ENCODE assay signal across 9 mouse cellular contexts in the genomic region with DNA sequence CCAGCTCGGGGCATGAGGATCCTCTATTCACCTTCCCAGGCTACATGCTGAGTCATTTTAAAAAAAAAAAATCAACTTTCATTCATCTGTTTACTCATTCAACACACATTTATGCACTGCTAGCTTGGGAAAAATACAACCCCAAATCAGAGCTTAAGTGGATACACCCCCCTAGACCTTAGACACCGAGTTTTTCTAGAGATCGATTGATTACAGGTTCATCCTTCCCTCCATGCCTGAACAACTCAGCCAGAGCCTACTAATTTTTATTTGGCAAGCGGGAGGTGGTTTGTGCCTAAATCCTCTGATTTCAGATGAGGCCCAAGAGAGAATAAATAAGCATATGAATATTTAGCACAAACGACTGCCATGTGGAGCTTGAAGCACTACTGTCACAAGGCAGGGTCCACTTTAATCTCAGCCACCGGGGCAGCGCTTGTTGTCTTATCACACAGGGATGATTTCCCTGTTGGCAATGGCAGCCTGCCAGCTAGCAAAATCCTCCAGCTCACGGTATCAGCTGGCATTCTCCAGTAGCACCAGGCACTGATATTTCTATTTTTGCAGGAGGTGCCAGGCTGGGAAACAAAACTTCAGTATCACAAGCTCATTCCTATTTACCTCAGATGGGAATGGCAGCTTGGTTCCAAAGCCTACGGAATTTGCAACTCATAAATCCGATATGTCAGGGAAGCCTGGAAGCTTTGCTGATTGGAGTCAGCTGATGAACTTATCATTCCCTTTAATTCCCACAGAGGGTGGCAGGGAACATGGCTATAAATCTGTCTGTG.
A peak's percentile ranks its signal among the peaks of the same experiment; 100 is the strongest.
DNase-seq lines count a peak whose midpoint lies in the region; ATAC-seq and TF ChIP-seq lines count a peak whose summit lies in the region.
"Had no signal": no experiment of that assay in that cellular context is flagged by ENCODE, and none has a peak within 500 bp of the region (broad histone marks: within the 10 kb centered on the region; RNA-seq: fewer than 3 reads in every experiment).

No protein-coding gene starts in this region.

- no peak for TF ChIP-seq CTCF in intestine, postnatal 0 days (IDR thresholded peaks at IDR 0.05; ENCODE audit: low read depth)

- no peak for ATAC-seq in erythroid progenitor cell, adult 5-6 weeks (replicated peaks; ENCODE audit: low FRiP score, poor library complexity, severe bottlenecking)
- ATAC-seq in intestine, postnatal 0 days: no peak

- no peaks in the 10 kb centered on the region for H3K9me3 ChIP-seq in intestine, postnatal 0 days (ENCODE audit: control insufficient read depth)
- H3K9me3 ChIP-seq: limb, embryonic 13.5 days had no signal

- H3K4me3 ChIP-seq in intestine, postnatal 0 days (ENCODE audit: low read depth, low read length): no peak overlapping the region
- H3K4me3 ChIP-seq: limb, embryonic 13.5 days had no signal

- H3K27me3 ChIP-seq in intestine, postnatal 0 days (replicated peaks; ENCODE audit: control insufficient read depth, insufficient read depth, low read length): no peaks in the 10 kb centered on the region
- H3K27me3 ChIP-seq: limb, embryonic 13.5 days had no signal

- no peaks in the 10 kb centered on the region for H3K4me1 ChIP-seq in intestine, postnatal 0 days (replicated peaks; ENCODE audit: control insufficient read depth, insufficient read depth, low read length)
- H3K4me1 ChIP-seq: limb, embryonic 13.5 days had no signal

- H3K36me3 ChIP-seq in intestine, postnatal 0 days (ENCODE audit: control insufficient read depth, insufficient read depth): no peaks in the 10 kb centered on the region
- H3K36me3 ChIP-seq: limb, embryonic 13.5 days had no signal

- WGBS in intestine, postnatal 0 days: 47% methylated on average over 10 of the region's 10 CpGs

- DNase-seq in cerebellum, postnatal 25 days: peak; percentile 35 to 65
- no peak for DNase-seq in cerebellum, adult 11-12 months
- DNase-seq in urinary bladder, postnatal 4 days (ENCODE audit: low spot score in 2 of 2): peak; percentile 25 to 62
- no peak for DNase-seq in urinary bladder, postnatal 25 days (ENCODE audit: low spot score)
- DNase-seq in layer of hippocampus, adult 9-10 months (ENCODE audit: low spot score): peak; percentile 27
- DNase-seq in right cerebral cortex, adult 18-20 months: peak; percentile 35

- no peak overlapping the region for H3K9ac ChIP-seq in intestine, postnatal 0 days (ENCODE audit: low read depth, low read length)
- H3K9ac ChIP-seq: limb, embryonic 13.5 days had no signal

- H3K4me2 ChIP-seq in intestine, postnatal 0 days (replicated peaks; ENCODE audit: low read depth): no peak overlapping the region
- H3K4me2 ChIP-seq: limb, embryonic 13.5 days had no signal

- H3K27ac ChIP-seq in intestine, postnatal 0 days (ENCODE audit: low read depth, low read length): no peak overlapping the region
- H3K27ac ChIP-seq: limb, embryonic 13.5 days had no signal

Comparison
In these comparisons a context has a peak if more than half of its experiments do, and no peak if none do; other contexts are left out.
1. DNase-seq: peak in cerebellum, postnatal 25 days (2 of 2), urinary bladder, postnatal 4 days (2 of 2), layer of hippocampus, adult 9-10 months (single experiment) and right cerebral cortex, adult 18-20 months (single experiment); none in cerebellum, adult 11-12 months (single experiment) and urinary bladder, postnatal 25 days (single experiment).